Mouse (Mus musculus) heart, postnatal 0 days (tissue): Measurements from ENCODE around the gene Prkg1.

Source experiments
- CTCF ChIP-seq: IDR thresholded peaks from 2 replicates; pipeline ENCODE4 v1.5.1; 2016; ENCODE audit warnings: antibody characterized with exemption, control low read depth, low read depth
- EP300 ChIP-seq: IDR thresholded peaks from 2 replicates; pipeline ENCODE4 v1.6.1; 2016; ENCODE audit warnings: antibody characterized with exemption, low read depth

GRCm38 (mm10) chr19:30890377-30890776 lies 874.5 kb downstream of the Prkg1 start:
- TF ChIP-seq EP300 (no peak), CTCF (no peak)
